ENCODE assay signal across 31 mouse cellular contexts in genomic region chr8:86918093-86918492, GRCm38 (mm10).
"Had no signal": no experiment of that assay in that cellular context is flagged by ENCODE, and none has a peak within 500 bp of the region (broad histone marks: within the 10 kb centered on the region; RNA-seq: fewer than 3 reads in every experiment).

No protein-coding gene starts in this region.

- ATAC-seq: liver, embryonic 12.5 days; liver, postnatal 0 days; lung, postnatal 0 days; midbrain, embryonic 13.5 days; midbrain, embryonic 15.5 days; midbrain, embryonic 16.5 days had no signal

- H3K36me3 ChIP-seq: limb, embryonic 10.5 days; limb, embryonic 12.5 days; limb, embryonic 13.5 days; limb, embryonic 15.5 days; liver, embryonic 12.5 days; liver, embryonic 13.5 days; liver, embryonic 15.5 days; lung, embryonic 15.5 days; midbrain, embryonic 10.5 days; midbrain, embryonic 12.5 days; midbrain, embryonic 13.5 days; midbrain, embryonic 15.5 days; neural tube, embryonic 12.5 days had no signal

- DNase-seq: left cerebral cortex, postnatal 4 days; liver; liver, embryonic 13.5 days; liver, postnatal 0 days; lung, adult 18-20 months; lung, adult 2 months; lung, embryonic 14.5 days; lung, postnatal 10 days; lung, postnatal 14 days; lung, postnatal 36 days; lung, postnatal 4 days had no signal

- H3K27ac ChIP-seq: left cerebral cortex, adult 2 months; limb, embryonic 10.5 days; limb, embryonic 12.5 days; limb, embryonic 13.5 days; limb, embryonic 15.5 days; liver, embryonic 12.5 days; liver, embryonic 13.5 days; liver, embryonic 14.5 days; liver, embryonic 15.5 days; lung, embryonic 15.5 days; macrophage; midbrain, embryonic 10.5 days; midbrain, embryonic 12.5 days; midbrain, embryonic 13.5 days; midbrain, embryonic 15.5 days; neural tube, embryonic 12.5 days had no signal

- H3K4me3 ChIP-seq: left cerebral cortex, adult 2 months; limb, embryonic 10.5 days; limb, embryonic 12.5 days; limb, embryonic 13.5 days; limb, embryonic 15.5 days; liver, embryonic 12.5 days; liver, embryonic 13.5 days; liver, embryonic 15.5 days; lung, embryonic 15.5 days; megakaryocyte, embryonic 14.5 days; midbrain, embryonic 10.5 days; midbrain, embryonic 12.5 days; midbrain, embryonic 13.5 days; midbrain, embryonic 15.5 days; myocyte; neural tube, embryonic 12.5 days had no signal

- H3K4me1 ChIP-seq: limb, embryonic 15.5 days; liver, embryonic 12.5 days; liver, embryonic 13.5 days; liver, embryonic 15.5 days; midbrain, embryonic 12.5 days; midbrain, embryonic 13.5 days; midbrain, embryonic 15.5 days; neural tube, embryonic 12.5 days had no signal

- H3K4me2 ChIP-seq: limb, embryonic 12.5 days; limb, embryonic 13.5 days; limb, embryonic 15.5 days; liver, embryonic 11.5 days; liver, embryonic 12.5 days; liver, embryonic 13.5 days; liver, embryonic 15.5 days; lung, embryonic 14.5 days; lung, embryonic 15.5 days; midbrain, embryonic 12.5 days; midbrain, embryonic 13.5 days; midbrain, embryonic 15.5 days; neural tube, embryonic 12.5 days had no signal

- H3K9ac ChIP-seq: limb, embryonic 12.5 days; limb, embryonic 13.5 days; limb, embryonic 15.5 days; liver, embryonic 12.5 days; liver, embryonic 13.5 days; liver, embryonic 14.5 days; liver, embryonic 15.5 days; liver, postnatal 0 days; lung, embryonic 14.5 days; lung, embryonic 15.5 days; midbrain, embryonic 12.5 days; midbrain, embryonic 13.5 days; midbrain, embryonic 15.5 days; neural tube, embryonic 12.5 days had no signal

- H3K9me3 ChIP-seq: limb, embryonic 10.5 days; limb, embryonic 12.5 days; limb, embryonic 13.5 days; limb, embryonic 15.5 days; liver, embryonic 12.5 days; liver, embryonic 13.5 days; liver, embryonic 15.5 days; lung, embryonic 15.5 days; megakaryocyte, embryonic 14.5 days; midbrain, embryonic 10.5 days; midbrain, embryonic 12.5 days; midbrain, embryonic 13.5 days; midbrain, embryonic 15.5 days; neural tube, embryonic 12.5 days had no signal

- H3K27me3 ChIP-seq: limb, embryonic 15.5 days; lung, embryonic 15.5 days; midbrain, embryonic 12.5 days; midbrain, embryonic 13.5 days; midbrain, embryonic 15.5 days; neural tube, embryonic 12.5 days had no signal
